Mouse (Mus musculus) frontal cortex, postnatal 25 days (tissue): ENCODE results near the gene Lhfpl2.
A peak's percentile ranks its signal among the peaks of the same experiment; 100 is the strongest.

Source experiments
- DNase-seq, 2 experiments: peaks; one replicate each; pipeline ENCODE4 v3.0.0; 2022; ENCODE audit warnings: low spot score in 2 of 2

Gene Lhfpl2

GRCm38 (mm10) chr13:94174577-94175279, 117.1 kb downstream of the Lhfpl2 start:
- no peak for DNase-seq

- DNase-seq, result no peak
Measured at GRCm38 (mm10) chr13:94175379-94176050, 117.9 kb downstream of the Lhfpl2 start.

- DNase-seq, result no peak
Measured at GRCm38 (mm10) chr13:94177148-94177547, 119.6 kb downstream of the Lhfpl2 start.

- peak in 1 of 2 experiments; percentile 37 for DNase-seq
Measured at GRCm38 (mm10) chr13:94178401-94179040, 120.9 kb downstream of the Lhfpl2 start.

- no peak for DNase-seq
Measured at GRCm38 (mm10) chr13:94180477-94181420, 123.2 kb downstream of the Lhfpl2 start.

- no peak for DNase-seq
Measured at GRCm38 (mm10) chr13:94182026-94182425, 124.4 kb downstream of the Lhfpl2 start.

GRCm38 (mm10) chr13:94183372-94184021, 125.9 kb downstream of the Lhfpl2 start:
- no peak for DNase-seq

GRCm38 (mm10) chr13:94184726-94185456, 127.3 kb downstream of the Lhfpl2 start:
- DNase-seq, result no peak

- DNase-seq, result no peak
Measured at GRCm38 (mm10) chr13:94185631-94186030, 128.0 kb downstream of the Lhfpl2 start.

GRCm38 (mm10) chr13:94188200-94189086, 130.8 kb downstream of the Lhfpl2 start:
- no peak for DNase-seq

- DNase-seq, result no peak
Measured at GRCm38 (mm10) chr13:94190386-94190785, 132.8 kb downstream of the Lhfpl2 start.

- no peak for DNase-seq
Measured at GRCm38 (mm10) chr13:94193227-94193626, 135.6 kb downstream of the Lhfpl2 start.

- DNase-seq, result no peak
Measured at GRCm38 (mm10) chr13:94198616-94199015, 141.0 kb downstream of the Lhfpl2 start.

GRCm38 (mm10) chr13:94199829-94200228, 142.2 kb downstream of the Lhfpl2 start:
- no peak for DNase-seq

GRCm38 (mm10) chr13:94205234-94205633, 147.6 kb downstream of the Lhfpl2 start:
- DNase-seq, result no peak

- DNase-seq, result no peak
Measured at GRCm38 (mm10) chr13:94207973-94208372, 150.4 kb downstream of the Lhfpl2 start.

- DNase-seq, result no peak
Measured at GRCm38 (mm10) chr13:94208892-94209291, 151.3 kb downstream of the Lhfpl2 start.

- DNase-seq, result no peak
Measured at GRCm38 (mm10) chr13:94211236-94212119, 153.9 kb downstream of the Lhfpl2 start.
